Mouse (Mus musculus) adrenal gland, adult (tissue): ENCODE results near the gene Pkn2.

Experiments
- DNase-seq, 2 experiments: peaks; one replicate each; pipeline ENCODE4 v3.0.0; 2022 to 2023; ENCODE audit warnings: low spot score in 1 of 2; ENCODE audit not compliant: inconsistent age in 2 of 2

Pkn2 gene

DNA sequence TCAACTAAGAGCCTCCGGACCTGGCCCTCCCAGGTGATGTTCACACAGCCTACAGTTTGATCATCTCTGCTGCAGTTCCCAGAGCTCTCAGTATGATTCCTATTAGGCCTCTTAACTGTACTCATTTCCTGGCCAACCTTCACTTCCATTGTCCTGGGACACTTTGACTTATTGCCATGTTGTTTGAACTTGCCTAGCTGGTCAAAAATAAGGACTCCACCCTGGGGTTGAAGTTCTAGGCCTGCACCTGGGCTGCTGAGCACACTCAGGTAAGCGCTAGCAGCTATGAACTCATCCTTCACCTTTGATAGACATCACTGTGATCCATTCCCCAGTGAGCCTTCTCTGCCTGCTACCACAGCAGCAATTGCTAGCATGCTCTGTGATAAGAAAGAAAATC is 136.7 kb downstream of the Pkn2 start:
- DNase-seq: no peak

DNA sequence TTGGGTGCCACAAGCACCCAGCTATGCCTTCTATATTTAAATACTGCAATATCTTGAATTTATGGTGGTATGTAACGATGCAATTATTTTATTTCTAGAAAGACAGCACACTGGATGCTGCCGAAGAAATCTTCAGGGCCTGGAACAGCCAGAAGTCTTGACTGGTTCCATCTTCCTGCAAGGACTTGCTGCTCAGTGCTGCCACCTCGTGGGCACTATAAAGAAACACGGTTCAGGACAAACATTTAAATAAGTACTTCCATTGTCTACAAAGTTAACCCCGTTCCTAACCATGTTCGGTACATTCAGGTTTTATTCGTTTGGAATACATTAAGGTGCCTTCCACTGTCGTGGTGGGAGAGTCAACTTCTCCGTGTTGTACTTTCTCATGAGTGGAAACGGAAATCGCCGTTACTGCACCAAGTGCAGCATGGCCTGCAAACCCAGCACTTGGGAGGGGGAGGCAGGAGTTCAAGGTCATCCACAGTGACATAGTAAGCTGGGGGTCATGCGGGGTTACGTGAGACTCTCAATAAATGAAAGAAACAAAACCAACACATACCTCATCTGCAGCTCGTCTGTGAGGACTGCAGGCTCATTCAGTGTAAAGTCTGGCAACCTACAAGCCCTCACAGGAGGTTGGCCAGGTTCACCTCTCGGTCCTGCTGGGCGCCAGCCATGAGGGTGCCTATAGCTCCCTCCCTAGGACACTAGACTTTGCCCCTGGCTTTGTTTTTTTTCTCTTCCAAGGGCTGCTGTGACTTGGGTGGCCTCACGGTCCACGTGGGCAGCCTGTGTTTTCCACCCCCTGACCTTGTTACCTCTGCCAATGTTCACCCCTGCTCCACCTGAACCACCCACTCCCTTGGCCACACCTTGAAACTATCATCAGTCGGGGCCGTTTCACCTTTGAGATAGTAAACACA is 137.6 kb downstream of the Pkn2 start:
- DNase-seq: peak; percentile 30 to 64
